Mouse (Mus musculus) forebrain, embryonic 13.5 days (tissue): Measurements from ENCODE around the gene Foxa2. TPM values are rescaled to one million over a fixed set of nuclear protein-coding genes. Genes with fewer than 3 reads are reported as not detected.

Experiments used
- microRNA-seq: library from miRNA; unstranded; fragments of <30 nt; microRNA quantifications from one replicate; pipeline ENCODE4, GENCODE M21; 2016
- polyA plus RNA-seq: library from polyadenylated mRNA; unstranded; fragments of >200 nt; fragmentation: Nextera tagmentation; extraction: Ambion mirVana; gene quantifications from 2 replicates; pipeline ENCODE4 v1.2.1, GENCODE M21; 2015

The Foxa2 gene
- polyA plus RNA-seq, 1 experiment from 2014 or later: 0.13 TPM

Small RNA genes within 50 kb of the gene (microRNA-seq; reads per million reads assigned to microRNA genes)
- gene Gm27420: not detected
